15 mouse cellular contexts compared by ENCODE assay signal in the genomic region with DNA sequence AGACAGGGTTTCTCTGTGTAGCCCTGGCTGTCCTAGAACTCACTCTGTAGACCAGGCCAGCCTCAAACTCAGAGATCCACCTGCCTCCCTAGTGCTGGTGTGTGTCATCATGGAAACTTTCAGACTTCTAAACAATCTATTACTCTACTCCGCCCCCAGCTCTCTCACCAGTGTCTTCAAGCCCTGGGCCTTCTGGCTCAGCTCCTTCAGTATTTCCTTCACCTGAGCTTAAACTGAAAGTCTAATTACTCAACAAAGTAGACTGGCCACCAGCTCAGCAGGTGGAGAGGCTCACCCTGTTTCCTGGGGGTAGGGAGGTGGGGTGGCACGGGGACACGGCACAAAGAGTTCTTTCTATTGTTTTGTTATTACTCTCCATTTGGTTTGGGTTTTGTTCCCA. TPM values are rescaled to one million over a fixed set of nuclear protein-coding genes. Genes with fewer than 3 reads are reported as not detected.
DNase-seq lines count a peak whose midpoint lies in the region; ATAC-seq and TF ChIP-seq lines count a peak whose summit lies in the region.
"Had no signal": no experiment of that assay in that cellular context is flagged by ENCODE, and none has a peak within 500 bp of the region (broad histone marks: within the 10 kb centered on the region; RNA-seq: fewer than 3 reads in every experiment).

No protein-coding gene starts in this region.

- H3K27me3 ChIP-seq in lung, postnatal 0 days (replicated peaks; ENCODE audit: insufficient read depth, low read length) = no peaks in the 10 kb centered on the region
- H3K27me3 ChIP-seq: embryonic facial prominence, embryonic 12.5 days; forebrain, embryonic 15.5 days; hindbrain, embryonic 12.5 days had no signal

- intact Hi-C loops in gastrocnemius, adult 2 months (cut with DNase I) = no loop called here
- intact Hi-C loops in gastrocnemius, postnatal 14 days (cut with DNase I; ENCODE audit: low total_unique reads) = no loop called here

- H3K27ac ChIP-seq in gastrocnemius, adult 2 months = peak overlapping the region; percentile 90
- H3K27ac ChIP-seq in lung, postnatal 0 days (ENCODE audit: low read length) = no peak overlapping the region
- H3K27ac ChIP-seq: embryonic facial prominence, embryonic 12.5 days; forebrain, embryonic 15.5 days; hindbrain, embryonic 12.5 days had no signal

- 75% methylated on average over 3 of the region's 3 CpGs for WGBS in lung, postnatal 0 days

- no peak for TF ChIP-seq EP300 in lung, postnatal 0 days (IDR thresholded peaks at IDR 0.05)

- peak overlapping the region; percentile 46 for H3K4me3 ChIP-seq in gastrocnemius, adult 2 months
- no peak overlapping the region for H3K4me3 ChIP-seq in lung, postnatal 0 days (ENCODE audit: low read depth, low read length)
- H3K4me3 ChIP-seq: embryonic facial prominence, embryonic 12.5 days; forebrain, embryonic 15.5 days; hindbrain, embryonic 12.5 days had no signal

- peak; percentile 17; the same call in 1 of the 2 replicates for ATAC-seq in lung, postnatal 0 days
- ATAC-seq: forebrain, embryonic 15.5 days had no signal

- no peaks in the 10 kb centered on the region for H3K9me3 ChIP-seq in lung, postnatal 0 days (ENCODE audit: low read length)
- H3K9me3 ChIP-seq: embryonic facial prominence, embryonic 12.5 days; forebrain, embryonic 15.5 days; G1E; hindbrain, embryonic 12.5 days had no signal

- no peak overlapping the region for H3K9ac ChIP-seq in lung, postnatal 0 days (replicated peaks; ENCODE audit: low read depth)
- H3K9ac ChIP-seq: embryonic facial prominence, embryonic 12.5 days; forebrain, embryonic 15.5 days; hindbrain, embryonic 12.5 days had no signal

- TF ChIP-seq CTCF in gastrocnemius, adult 2 months (IDR thresholded peaks at IDR 0.05) = no peak
- no peak for TF ChIP-seq CTCF in lung, postnatal 0 days (IDR thresholded peaks at IDR 0.05)

- H3K4me1 ChIP-seq in lung, postnatal 0 days (ENCODE audit: insufficient read depth, low read depth, low read length) = peaks cover 5% of the 10 kb centered on the region; the same call in 1 of the 2 replicates
- H3K4me1 ChIP-seq: embryonic facial prominence, embryonic 12.5 days; hindbrain, embryonic 12.5 days had no signal

- H3K36me3 ChIP-seq in lung, postnatal 0 days (ENCODE audit: insufficient read depth, low read length) = no peaks in the 10 kb centered on the region
- H3K36me3 ChIP-seq: G1E had no signal

- no peak overlapping the region for H3K4me2 ChIP-seq in lung, postnatal 0 days (replicated peaks; ENCODE audit: low read depth, low read length)
- H3K4me2 ChIP-seq: embryonic facial prominence, embryonic 12.5 days; forebrain, embryonic 15.5 days; hindbrain, embryonic 12.5 days had no signal

- DNase-seq in gastrocnemius, adult 2 months = no peak
- no peak for DNase-seq in gastrocnemius, postnatal 14 days
- no peak for DNase-seq in lung, postnatal 0 days (ENCODE audit: low spot score)
- DNase-seq in lung, postnatal 10 days = no peak
- DNase-seq in adipocyte (ENCODE audit: low spot score) = peak; percentile 33
- DNase-seq in cerebellum, postnatal 4 days (ENCODE audit: low spot score in 2 of 2) = no peak
- DNase-seq in right cerebral cortex, adult 18-20 months = no peak
- DNase-seq: cerebellum, adult 11 months; cerebellum, adult 8-10 months had no signal

RNA-seq across cellular contexts. Expression of a gene that starts 7.5 kb away (rescaled TPM):
- 10 to 100 TPM in 1 of 2 experiments, 1 to 10 TPM in 1; 8.8 to 14.7 TPM for total RNA-seq in gastrocnemius, adult 2 months (2021)
- total RNA-seq in gastrocnemius, postnatal 14 days (2021) = 1 to 10 TPM; 2.7 to 4.0 TPM
- 8.3 and 9.3 TPM in 2 replicates for polyA plus RNA-seq in lung, postnatal 0 days (2015; fragmentation: Nextera tagmentation; extraction: Ambion mirVana)
- polyA plus RNA-seq: G1E had no signal

RNA-seq across cellular contexts. Expression of a gene that starts 7.6 kb away (rescaled TPM):
- total RNA-seq in gastrocnemius, adult 2 months (2021) = under 1 TPM; 0.10 to 0.31 TPM
- under 1 TPM; 0.10 to 0.11 TPM for total RNA-seq in gastrocnemius, postnatal 14 days (2021)
- 0.23 and 0.31 TPM in 2 replicates for polyA plus RNA-seq in lung, postnatal 0 days (2015; fragmentation: Nextera tagmentation; extraction: Ambion mirVana)
- total RNA-seq: granulocyte monocyte progenitor cell, adult 5-6 weeks had no signal
- polyA plus RNA-seq: G1E; heart, embryonic 14.5 days had no signal

RNA-seq across cellular contexts. Expression of a gene that starts 11.9 kb away (rescaled TPM):
- total RNA-seq in gastrocnemius, adult 2 months (2021) = 10 to 100 TPM; 18.4 to 19.6 TPM
- total RNA-seq in gastrocnemius, postnatal 14 days (2021) = 10 to 100 TPM; 17.4 to 20.3 TPM
- polyA plus RNA-seq in lung, postnatal 0 days (2015; fragmentation: Nextera tagmentation; extraction: Ambion mirVana) = 8.6 and 10.3 TPM in 2 replicates
- polyA plus RNA-seq: G1E had no signal

RNA-seq across cellular contexts. Expression of a gene that starts 29.4 kb away (rescaled TPM):
- total RNA-seq in gastrocnemius, adult 2 months (2021) = 10 to 100 TPM; 11.9 to 18.2 TPM
- 10 to 100 TPM; 18.8 to 22.8 TPM for total RNA-seq in gastrocnemius, postnatal 14 days (2021)
- 152 and 170 TPM in 2 replicates for polyA plus RNA-seq in lung, postnatal 0 days (2015; fragmentation: Nextera tagmentation; extraction: Ambion mirVana)

RNA-seq across cellular contexts. Expression of a gene that starts 38.8 kb away (rescaled TPM):
- total RNA-seq in gastrocnemius, adult 2 months (2021) = 1 to 10 TPM in 1 of 2 experiments, under 1 TPM in 1; 0.71 to 1.3 TPM
- under 1 TPM; 0.45 to 0.47 TPM for total RNA-seq in gastrocnemius, postnatal 14 days (2021)
- 0.11 and 0.17 TPM in 2 replicates for polyA plus RNA-seq in lung, postnatal 0 days (2015; fragmentation: Nextera tagmentation; extraction: Ambion mirVana)
- polyA plus RNA-seq: G1E had no signal
